Mouse (Mus musculus) C3H10T1/2 (cell line): Measurements from ENCODE around the gene Smtn. TPM values are rescaled to one million over a fixed set of nuclear protein-coding genes. Genes with fewer than 3 reads are reported as not detected.

Source experiments
- polyA plus RNA-seq, 2 experiments: library from polyadenylated mRNA; unstranded; fragments of >200 nt; fragmentation: generic; extraction: Trizol; gene quantifications; one replicate each; pipeline ENCODE4 v1.2.1; 2012; ENCODE audit warnings: missing spikeins in 2 of 2

Gene Smtn
- 100 to 1,000 TPM in 1 of 2 experiments, 10 to 100 TPM in 1; 56.1 to 109 TPM for polyA plus RNA-seq

GRCm38 (mm10) chr11:3540451-3541085 is at the start of gene Smtn:
Gene Smtn (minus strand): TSS chr11:3540612.

GRCm38 (mm10) chr11:3514529-3515054 is 25.8 kb downstream of the Smtn start, which contains the start of gene Selenom:
Gene Selenom (plus strand): TSS chr11:3514684.

GRCm38 (mm10) chr11:3487952-3488570 is 52.4 kb downstream of the Smtn start, which contains the start of gene Pla2g3:
Gene Pla2g3 (plus strand): TSS chr11:3488284.

Other genes with a start within 250 kb of the Smtn start
- gene Pik3ip1, start 210.2 kb downstream of the Smtn start, polyA plus RNA-seq, result 10 to 100 TPM in 1 of 2 experiments, 1 to 10 TPM in 1; 1.2 to 46.5 TPM
- gene Limk2, start 131.4 kb downstream of the Smtn start, polyA plus RNA-seq, result 10 to 100 TPM; 13.9 to 23.4 TPM
- gene Rnf185, start 88.2 kb downstream of the Smtn start, polyA plus RNA-seq, result 10 to 100 TPM in 1 of 2 experiments, 1 to 10 TPM in 1; 7.4 to 22.7 TPM
- under 1 TPM; 0.02 to 0.28 TPM for gene Pla2g3, start 52.3 kb downstream of the Smtn start, polyA plus RNA-seq
- under 1 TPM; 0.02 to 0.28 TPM for gene Inpp5j, start 35.8 kb downstream of the Smtn start, polyA plus RNA-seq
- gene Selenom, start 25.9 kb downstream of the Smtn start, polyA plus RNA-seq, result 100 to 1,000 TPM; 155 to 559 TPM
- gene Morc2a, start 108.6 kb upstream of the Smtn start, polyA plus RNA-seq, result 10 to 100 TPM in 1 of 2 experiments, 1 to 10 TPM in 1; 5.8 to 30.5 TPM